Mouse (Mus musculus) adrenal gland, postnatal 10 days (tissue): Measurements from ENCODE around the gene Trmt1. TPM values are rescaled to one million over a fixed set of nuclear protein-coding genes. Genes with fewer than 3 reads are reported as not detected.

Experiments
- DNase-seq: peaks from one replicate; pipeline ENCODE4 v3.0.0; 2021; ENCODE audit warnings: mixed read lengths
- total RNA-seq, 2 experiments: library from RNA; stranded (reverse); gene quantifications; 2 replicates each; pipeline ENCODE4 v1.2.3; 2021

The Trmt1 gene
- total RNA-seq, 2 experiments from 2014 or later, result 63.4 to 82.8 TPM

DNA sequence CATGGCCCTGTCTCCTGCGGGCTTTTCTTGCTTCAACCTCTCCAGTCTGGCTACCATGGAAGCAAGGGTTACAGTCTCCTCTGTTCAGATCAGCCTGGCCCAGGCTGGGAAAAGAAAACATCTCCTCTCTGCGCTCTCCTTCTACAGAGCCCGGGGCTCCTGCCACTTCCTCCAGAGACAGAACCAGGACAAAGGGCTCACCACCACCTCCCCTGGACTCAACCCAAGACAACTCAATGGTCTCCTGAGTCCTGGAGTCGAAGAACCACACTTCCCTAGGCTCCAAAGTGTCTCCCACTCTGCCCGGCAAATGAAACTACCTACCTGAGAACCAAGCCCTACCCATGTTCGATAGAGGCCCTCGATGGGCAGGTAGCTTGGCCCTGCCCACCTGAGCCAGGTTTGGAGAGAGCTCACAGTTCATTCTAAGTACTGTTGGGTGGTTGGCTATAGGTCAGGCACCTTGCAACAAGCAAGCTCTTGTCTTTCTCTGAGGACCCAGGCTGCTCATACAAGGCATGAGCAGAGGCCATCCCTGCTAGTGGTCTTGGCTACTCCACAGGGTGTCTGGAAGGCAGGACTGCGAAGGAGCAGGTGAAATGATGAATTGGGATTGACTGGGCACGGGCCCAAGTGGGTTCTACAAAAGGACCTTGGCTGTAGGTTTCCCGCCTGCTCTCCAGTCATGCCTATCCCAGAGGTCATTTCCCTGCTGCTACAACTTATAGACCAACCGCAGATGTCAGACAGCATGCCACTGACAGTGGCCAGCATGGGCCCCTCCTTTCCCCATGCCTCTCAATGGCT, 45.5 kb downstream of the Trmt1 start:
- DNase-seq, result peak; percentile 60

DNA sequence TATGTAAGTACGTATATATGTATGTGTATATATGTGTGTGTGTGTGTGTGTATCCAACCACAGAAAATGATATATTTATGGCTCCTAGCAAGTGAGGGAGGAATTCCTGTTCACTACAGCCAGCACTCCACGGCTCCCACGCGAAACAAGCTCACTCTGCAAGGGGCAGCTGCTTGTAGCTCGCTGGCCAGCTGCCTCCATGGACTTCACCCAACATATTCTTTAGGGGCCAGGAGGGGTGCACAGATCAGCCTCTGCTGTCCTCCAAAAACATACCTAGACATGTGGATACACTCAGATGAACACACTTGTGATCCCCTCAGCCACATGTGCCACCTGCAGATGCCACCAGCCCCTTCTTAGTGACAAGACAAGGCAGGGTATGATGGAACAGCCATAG, 46.4 kb downstream of the Trmt1 start:
- no peak for DNase-seq

DNA sequence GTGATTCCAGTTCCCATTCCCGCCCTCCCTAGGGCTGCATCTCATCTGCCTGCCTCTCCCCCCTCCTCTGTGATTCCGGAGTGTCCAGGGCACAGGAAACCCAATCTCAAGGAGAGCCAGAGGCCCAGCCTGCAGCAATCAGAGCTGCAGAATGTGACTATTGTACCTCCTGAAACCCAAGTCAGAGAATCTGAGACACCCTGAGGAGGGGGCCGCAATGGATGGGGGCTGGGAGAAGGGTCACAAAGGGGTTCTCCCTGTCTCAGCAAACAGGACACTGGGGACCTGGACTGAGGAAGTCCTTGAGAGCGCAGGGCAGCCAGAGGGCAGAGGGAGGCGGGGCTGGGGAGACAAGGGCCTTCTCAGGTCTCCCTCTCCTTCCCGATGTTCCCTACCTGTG, 46.9 kb downstream of the Trmt1 start:
- no peak for DNase-seq

DNA sequence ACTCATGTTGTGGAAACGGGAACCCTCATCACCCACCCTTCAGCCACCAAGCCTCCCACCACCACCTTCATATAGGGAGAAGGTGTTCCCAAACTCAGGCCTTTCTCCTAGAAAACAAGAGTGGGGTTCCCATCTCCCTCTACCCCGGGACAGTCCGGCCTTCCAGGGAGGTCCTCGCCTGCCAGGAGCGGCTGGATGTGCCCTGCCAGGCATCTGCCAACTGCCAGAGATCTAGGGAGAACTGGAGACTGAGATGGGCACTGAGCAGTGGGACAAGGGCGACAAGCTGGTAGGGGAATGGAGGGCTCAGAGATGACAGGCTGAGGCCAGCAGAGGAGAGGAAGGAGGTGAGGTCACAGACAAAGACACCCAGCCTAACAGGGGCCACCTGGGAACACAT, 47.9 kb downstream of the Trmt1 start:
- no peak for DNase-seq

DNA sequence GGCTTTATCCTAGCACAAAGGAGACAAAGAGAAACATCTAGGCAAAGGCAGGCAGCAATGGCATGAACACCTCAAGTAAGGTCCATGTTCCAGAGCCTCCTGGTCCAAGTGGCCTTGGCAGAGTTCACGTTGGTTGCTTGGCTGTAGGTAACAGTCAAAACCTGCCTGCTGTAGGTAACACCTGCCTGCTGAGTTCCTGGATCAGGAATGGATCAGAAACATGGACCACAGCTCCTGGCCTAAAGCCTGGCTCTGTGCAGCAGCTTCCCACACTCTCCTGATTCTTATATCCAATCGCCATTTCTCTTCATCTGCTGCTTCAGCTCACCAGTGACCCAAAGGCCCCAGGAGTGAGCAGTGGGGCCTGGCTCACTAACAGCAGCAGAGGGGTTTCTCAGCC, 48.6 kb downstream of the Trmt1 start:
- DNase-seq, result no peak

DNA sequence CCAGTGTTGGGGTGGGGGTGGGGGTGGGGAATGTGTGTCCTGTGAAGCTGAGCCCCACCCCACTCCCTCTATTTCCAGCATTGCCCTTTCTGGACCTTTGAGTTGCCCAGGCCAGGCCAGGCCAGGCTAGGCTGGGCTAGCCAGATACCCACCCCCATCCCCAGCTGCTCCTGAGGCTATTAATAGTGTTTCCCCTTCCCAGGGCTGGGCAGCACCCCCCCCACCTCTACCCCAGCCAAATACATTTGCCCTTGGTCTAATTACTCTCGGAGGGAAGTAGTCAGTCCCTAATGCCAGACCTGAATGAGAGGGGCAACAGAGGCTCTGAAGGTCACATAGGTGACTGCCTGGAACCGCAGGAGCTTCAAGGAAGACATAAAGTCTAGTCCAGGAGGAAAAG, 49.5 kb downstream of the Trmt1 start:
- DNase-seq, result no peak

DNA sequence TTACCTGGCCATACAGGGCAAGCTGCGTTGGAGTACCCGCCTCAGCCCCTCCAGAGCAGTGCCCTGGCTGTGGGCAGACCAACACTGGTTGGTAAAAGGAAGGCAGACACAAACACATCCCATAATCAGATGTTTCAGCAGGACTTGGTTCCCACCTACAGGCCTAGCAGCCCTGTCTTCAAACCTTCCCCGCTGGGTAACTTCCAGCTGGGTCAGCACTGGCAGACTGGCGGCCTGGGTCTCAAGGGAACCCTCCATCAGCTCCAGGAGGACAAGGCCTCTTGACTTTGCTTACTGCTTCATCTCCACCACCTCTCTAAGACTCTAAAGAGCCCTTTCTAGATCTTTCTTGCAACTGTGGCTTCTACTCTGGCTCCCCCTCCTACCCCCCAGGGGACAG, 50.4 kb downstream of the Trmt1 start:
- DNase-seq, result peak; percentile 64

DNA sequence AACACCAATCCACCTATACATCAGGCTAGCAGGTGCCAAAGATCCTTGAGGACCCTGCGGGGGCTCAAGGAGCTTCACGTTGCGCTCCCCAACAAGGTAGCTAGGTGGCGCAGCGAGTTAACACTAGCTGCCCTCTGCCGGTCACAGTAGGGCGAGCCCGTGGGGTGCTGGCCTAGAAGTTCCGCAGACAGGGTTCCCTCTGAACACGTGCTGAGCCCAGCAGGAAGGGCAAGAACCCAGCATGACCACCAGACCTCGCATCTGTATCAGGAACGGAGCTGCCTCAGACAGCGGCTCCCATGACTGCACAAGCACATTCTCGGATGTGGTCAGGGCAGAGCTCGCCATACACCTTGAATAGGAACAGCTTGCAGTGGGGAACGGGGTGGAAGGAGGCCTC, 51.5 kb downstream of the Trmt1 start:
- DNase-seq, result peak; percentile 82

DNA sequence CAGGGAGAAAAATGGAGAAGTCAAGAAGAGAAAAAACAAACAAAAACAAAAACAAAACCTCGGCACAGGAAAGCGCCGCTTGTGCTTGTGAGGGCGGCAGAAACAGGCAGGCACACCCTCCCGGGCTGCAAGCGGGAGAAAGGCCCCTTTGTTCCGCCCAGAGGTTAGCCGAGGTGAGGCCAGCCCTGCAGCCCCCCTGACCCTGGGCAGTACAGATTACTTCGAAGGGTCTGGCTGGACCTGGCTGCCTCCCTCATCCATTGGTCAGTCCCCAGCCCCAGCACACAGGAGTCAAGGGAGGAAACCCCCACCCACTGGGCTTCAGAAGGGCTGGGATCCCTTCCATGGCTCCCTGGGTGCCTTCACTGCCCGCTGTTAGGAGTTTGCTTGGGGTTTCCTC, 52.2 kb downstream of the Trmt1 start:
- no peak for DNase-seq

DNA sequence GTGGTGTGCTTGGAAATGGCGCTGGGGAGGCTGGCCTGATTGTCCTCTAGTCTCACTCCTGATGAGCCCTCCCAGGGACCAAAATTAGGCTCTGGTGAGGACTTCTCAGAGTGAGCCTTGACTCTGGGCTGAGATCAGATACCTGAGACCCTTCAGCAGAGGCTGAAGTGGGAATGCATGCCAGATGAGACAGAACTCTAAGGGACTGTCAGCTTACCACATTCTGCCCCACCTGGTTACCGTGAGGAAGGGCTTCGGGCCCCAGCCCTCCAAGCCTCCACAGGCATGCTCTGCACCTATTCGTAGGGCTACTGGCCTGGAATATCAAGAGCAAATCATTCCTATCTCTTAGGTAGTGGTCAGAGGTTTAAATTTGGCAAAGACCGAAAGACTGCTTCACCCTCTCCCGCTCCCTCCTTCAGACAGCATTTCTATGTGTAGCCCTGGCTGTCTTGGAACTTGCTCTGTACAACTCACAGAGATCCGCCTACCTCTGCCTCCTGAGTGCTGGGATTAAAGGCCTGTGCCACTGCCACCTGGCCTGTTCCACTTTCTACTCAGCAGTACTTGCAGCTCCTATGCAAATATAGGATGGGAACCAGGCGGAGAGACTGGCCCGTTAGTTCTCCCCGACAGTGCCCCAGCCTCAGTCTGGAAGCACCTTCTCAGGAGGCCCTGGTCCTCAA, 52.8 kb downstream of the Trmt1 start:
- DNase-seq, result no peak

DNA sequence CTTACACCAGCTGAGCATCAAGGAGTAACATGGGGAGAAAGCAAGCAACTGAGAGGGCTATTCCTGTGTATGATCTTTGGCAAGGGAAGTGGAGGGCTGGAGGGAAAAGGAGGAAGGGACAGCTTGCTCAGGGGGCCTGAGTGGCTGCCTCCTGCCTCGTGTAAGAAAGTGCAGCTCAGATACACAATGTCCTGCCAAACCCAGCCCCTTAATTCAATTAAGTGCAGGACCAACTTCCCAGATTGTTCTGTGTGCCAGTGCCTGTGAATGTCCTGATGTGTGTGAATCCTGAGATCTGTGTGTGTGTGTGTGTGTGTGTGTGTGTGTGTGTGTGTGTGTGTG, 53.3 kb downstream of the Trmt1 start:
- no peak for DNase-seq

DNA sequence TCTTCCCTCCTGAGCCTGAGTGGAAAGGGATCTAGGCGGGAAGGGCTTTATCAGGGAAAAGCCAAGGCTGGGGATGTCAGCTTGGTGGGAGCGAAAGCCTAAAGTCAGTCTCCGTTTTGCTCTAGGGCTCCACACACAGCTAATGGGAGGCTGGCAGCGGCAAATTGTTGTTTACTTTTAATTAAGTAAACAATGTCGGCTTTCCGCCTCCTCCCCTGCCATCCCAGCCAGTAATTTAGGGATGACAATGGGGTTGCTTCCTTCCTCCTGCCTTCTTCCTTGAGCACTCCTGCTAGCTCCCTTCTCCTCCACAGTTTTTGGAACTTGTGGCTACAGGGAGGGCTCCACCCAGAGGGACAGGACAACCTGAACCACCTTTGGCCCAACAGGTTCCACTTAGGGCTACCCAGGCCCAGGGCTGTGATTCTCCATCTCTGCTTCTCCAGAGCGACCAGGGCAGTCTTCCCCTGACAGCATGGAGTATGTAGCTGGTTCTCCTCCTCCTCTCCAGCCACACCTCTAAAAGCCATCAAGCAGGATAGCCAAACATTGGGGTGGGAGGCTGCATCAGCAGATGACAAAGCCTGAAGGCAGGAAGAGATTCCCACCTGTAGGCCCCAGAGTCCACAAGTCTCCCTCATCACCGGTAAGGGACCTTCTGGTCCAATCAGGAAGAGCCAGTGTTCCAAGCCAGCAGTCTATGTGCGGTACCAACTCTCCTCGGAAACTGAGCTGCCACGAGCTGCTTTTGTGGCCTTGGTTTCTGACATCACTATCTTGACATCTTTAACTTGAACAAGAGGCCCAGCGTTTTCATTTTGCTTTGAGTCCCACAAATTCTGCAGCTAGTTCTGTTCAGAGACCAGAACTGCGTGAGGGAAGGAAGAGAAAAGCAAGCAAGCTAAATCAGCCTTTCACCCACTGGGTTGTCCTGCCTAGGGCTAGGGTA, 55.1 kb downstream of the Trmt1 start:
- no peak for DNase-seq

DNA sequence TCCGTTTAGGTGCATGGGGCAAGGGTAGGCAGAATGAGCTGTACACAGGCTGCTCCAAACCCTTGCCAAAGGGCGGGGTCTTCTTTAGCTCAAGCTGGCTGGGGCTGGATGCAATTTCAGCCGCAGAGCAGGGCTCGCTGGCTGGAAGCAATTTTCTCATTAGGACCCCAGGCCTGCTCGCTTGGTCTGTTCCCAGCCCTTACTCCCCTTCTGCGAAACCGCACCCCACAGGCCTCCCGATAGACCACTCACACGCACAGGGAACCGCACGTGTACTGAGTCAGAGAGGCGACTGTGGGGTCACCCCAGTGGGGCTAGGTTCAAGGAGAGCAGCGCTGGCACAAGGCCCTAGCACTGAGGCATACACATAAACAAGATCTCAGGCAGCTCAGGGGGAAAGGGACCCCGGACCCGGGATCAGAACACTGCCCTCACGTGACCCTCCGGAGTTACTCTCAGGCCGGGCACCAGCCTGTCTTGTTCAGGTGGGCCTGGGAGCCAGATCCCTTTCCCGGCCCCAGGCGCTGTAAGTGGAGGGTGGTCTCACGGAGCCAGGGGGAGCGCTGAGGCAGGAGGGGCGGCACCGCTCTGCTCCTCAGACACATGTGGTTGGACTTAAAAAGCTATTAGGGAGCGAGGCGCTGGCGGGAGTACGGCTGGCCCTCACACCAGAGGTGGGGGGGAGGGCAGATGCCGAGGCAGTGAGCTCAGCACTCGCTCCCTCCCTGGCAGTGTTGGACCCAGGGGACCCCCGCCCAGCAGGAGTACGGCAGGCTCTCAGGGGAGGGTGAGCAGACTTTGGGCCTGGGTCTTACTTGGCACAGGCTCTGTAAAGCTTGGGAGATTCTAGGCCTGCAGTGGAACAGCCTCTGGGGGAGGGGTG, 56.3 kb downstream of the Trmt1 start:
- peak; percentile 54 for DNase-seq

DNA sequence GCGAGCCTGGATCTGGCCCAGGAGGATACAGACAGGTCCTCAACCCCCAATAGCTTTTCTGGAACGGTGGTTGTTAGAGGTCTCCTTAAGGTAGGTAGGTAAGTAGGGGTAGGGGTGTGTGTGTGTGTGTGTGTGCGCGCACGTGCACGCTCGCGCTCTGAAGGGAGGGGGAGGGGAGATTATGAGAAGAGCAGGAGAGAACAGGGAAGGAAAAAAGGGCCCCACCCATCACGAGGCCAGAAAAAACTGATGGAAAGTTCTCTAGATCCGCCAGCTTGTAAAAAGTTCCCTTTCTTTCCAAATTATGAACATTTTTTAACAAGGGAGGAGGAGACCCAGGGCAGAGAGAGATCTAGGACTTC, 56.9 kb downstream of the Trmt1 start:
- DNase-seq, result no peak

DNA sequence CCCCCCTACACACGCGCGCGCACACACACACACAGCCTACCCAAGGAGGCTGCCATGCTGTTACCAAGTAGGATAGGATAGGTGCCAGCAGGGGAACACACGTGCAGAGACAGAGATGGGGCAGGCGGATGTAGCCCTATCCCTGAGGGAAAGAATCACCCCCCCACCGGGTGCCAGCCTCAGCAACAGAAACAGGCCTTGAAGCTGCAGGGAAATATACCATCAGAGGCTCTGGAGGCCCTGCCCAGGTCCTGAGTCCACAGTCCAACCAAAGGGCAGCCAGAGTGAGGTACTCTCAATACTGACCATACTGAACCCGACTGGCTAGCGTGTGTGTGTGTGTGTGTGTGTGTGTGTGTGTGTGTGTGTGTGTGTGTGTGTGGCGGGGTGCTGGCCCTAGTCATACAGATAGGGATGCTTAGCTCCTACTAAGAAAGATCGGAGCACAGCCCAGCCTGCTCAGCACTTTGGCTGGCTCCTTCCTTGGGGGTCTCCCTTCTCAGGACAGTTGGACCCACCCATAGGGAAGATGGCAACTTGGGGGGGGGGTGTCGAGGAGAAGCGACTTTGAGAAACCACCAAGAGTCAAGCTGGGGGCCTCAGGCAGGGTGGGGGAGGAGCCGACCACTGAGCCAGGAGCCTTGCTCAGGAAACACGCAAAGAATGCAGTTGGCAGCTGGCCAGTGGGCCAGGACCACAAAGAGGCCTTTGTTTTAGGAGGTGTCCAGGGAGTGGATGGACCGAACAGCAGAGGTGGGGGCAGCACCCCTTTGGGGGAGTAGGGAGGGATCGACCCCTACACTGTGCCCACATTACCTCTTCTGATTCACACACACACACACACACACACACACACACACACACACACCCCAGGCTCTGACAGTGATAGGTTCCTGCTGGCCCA, 57.7 kb downstream of the Trmt1 start:
- peak; percentile 74 for DNase-seq

DNA sequence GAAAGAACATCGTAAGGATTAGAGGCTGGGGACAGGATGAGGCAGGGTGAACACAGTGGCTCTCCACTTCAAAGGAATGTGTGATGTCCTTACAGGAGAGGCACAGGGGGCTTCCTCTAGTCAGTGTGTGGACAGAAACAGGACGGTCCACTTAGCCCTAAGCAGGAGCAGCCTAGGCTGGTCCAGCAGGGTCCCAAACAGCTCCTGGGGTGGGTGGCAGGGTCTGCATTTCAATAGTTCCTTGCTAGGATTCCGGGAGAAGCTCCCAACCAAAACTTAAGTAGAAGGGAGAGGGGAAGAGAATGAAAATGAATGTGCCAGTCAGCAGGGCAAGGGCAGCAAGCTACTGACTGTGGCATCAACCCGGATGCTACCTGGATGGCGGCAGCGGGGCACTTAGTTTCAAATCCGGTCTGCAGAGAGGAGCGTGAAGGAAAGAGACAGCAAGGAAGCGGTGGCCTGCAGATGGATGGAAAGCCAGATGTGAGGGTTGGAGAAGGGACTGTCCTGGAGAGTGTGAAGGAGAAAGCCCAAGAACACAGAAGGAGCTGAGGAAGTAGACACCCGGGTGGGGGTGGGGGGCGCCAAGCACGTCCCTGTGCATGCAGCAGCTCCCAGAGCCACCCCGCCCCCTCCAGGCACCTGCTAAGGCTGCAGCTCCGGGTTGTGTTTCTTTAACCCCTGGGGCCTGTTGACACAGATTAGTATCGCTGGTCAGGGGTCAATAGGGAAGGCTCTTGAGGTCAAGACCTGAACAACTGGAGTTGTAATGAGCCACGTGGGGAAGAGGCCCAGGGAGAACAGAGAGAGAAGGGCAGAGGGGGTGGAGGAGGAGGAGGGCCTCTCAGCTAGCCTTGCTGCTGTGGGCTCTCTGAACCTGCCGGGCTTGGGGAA, 59.2 kb downstream of the Trmt1 start:
- no peak for DNase-seq
